Mouse (Mus musculus): ENCODE data around the gene Gmpr.

GRCm38 (mm10) chr13:45595416-45595815 is 88.2 kb downstream of the Gmpr start:
- TF ChIP-seq CTCF (IDR thresholded peaks at IDR 0.05; ENCODE audit: low read depth, low read length) (no peak), POLR2A (IDR thresholded peaks at IDR 0.05; ENCODE audit: insufficient read depth, low read length) (no peak)
